Mouse (Mus musculus): ENCODE measurements at regions not wholly inside any gene's neighbourhood (a gene's known extent, or its start where the extent isn't known, plus 50 kb on each side); places are given as distances from the start of the nearest gene placed in this dataset.

DNA sequence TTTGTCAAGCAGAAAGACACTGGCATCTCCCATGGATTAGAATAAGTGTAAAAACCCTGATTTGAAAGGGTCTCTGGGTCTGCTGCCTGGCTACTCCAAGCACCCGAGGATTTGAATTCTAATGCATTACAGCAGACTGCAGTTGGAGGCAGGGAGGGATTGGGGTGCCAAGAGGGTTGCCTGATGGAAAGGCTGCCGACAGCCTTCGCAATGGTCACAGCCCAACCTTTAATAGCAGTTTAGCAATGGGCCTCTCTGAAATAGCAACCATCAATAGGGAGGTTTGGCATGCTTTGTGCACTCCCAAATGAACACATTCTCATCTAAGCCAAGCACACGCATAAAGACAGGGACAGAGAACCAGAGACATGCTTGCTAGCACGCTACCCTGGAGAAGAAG is 454.8 kb downstream of the Prim2 start:
- Histone ChIP-seq H3K4me1 (ENCODE audit: control insufficient read depth, insufficient read depth, low read length) (no peaks in the 10 kb centered on the region), H3K27me3 (ENCODE audit: control insufficient read depth, insufficient read depth, low read length) (no peaks in the 10 kb centered on the region), H3K27ac (replicated peaks; ENCODE audit: low read depth, low read length) (no peak overlapping the region), H3K36me3 (ENCODE audit: control insufficient read depth, insufficient read depth, low read length) (no peaks in the 10 kb centered on the region), H3K9me3 (ENCODE audit: control insufficient read depth, low read length) (no peaks in the 10 kb centered on the region), H3K4me3 (ENCODE audit: low read depth, low read length) (no peak overlapping the region), H3K9ac (ENCODE audit: low read length) (no peak overlapping the region), H3K4me2 (ENCODE audit: low read depth, severe bottlenecking) (no peak overlapping the region)
- DNase-seq (ENCODE audit: low spot score): no peak
- no peak for ATAC-seq (ENCODE audit: insufficient number of reproducible peaks, low FRiP score, low TSS enrichment, low read depth)
- WGBS: 78% methylated on average over 5 of the region's 5 CpGs

- no peak overlapping the region for H3K4me2 ChIP-seq (ENCODE audit: low read depth, severe bottlenecking)
- H3K27me3 ChIP-seq (ENCODE audit: control insufficient read depth, insufficient read depth, low read length): no peaks in the 10 kb centered on the region
- no peak for ATAC-seq (ENCODE audit: insufficient number of reproducible peaks, low FRiP score, low TSS enrichment, low read depth)
- H3K9me3 ChIP-seq (ENCODE audit: control insufficient read depth, low read length): no peaks in the 10 kb centered on the region
- 83% methylated on average over 1 of the region's 1 CpGs for WGBS
- H3K4me1 ChIP-seq (ENCODE audit: control insufficient read depth, insufficient read depth, low read length): no peaks in the 10 kb centered on the region
- no peak overlapping the region for H3K4me3 ChIP-seq (ENCODE audit: low read depth, low read length)
- H3K36me3 ChIP-seq (ENCODE audit: control insufficient read depth, insufficient read depth, low read length): no peaks in the 10 kb centered on the region
- DNase-seq (ENCODE audit: low spot score): no peak
- H3K27ac ChIP-seq (replicated peaks; ENCODE audit: low read depth, low read length): no peak overlapping the region
- no peak overlapping the region for H3K9ac ChIP-seq (ENCODE audit: low read length)
Observed at GRCm38 (mm10) chr1:33214394-33214793, 455.2 kb downstream of the Prim2 start.

GRCm38 (mm10) chr1:33201571-33202189 is 467.9 kb downstream of the Prim2 start:
- ATAC-seq (ENCODE audit: insufficient number of reproducible peaks, low FRiP score, low TSS enrichment, low read depth) (no peak), DNase-seq (ENCODE audit: low spot score) (no peak)

DNA sequence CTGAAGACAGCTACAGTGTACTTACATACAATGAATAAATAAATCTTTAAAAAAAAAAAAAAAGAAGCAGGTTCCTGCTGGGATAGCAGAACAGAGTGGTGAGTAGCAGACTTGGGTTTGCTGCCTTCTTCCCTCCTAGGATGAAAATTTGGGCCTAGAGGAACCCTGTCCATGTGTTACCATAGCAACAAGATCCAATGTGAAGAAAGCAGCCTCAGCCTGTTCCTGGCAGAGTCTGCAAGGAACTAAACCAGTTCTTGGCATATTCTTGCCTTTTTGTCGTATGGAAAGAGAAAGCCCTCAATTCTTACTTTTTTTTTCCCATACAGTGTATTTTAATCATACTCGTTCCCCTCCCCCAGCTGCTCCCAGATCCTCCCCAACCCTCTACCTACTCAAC is 474.5 kb downstream of the Prim2 start:
- no peak overlapping the region for H3K4me2 ChIP-seq (ENCODE audit: low read depth, severe bottlenecking)
- H3K9ac ChIP-seq (ENCODE audit: low read length): no peak overlapping the region
- no peaks in the 10 kb centered on the region for H3K27me3 ChIP-seq (ENCODE audit: control insufficient read depth, insufficient read depth, low read length)
- H3K4me1 ChIP-seq (ENCODE audit: control insufficient read depth, insufficient read depth, low read length): no peaks in the 10 kb centered on the region
- H3K36me3 ChIP-seq (ENCODE audit: control insufficient read depth, insufficient read depth, low read length): no peaks in the 10 kb centered on the region
- H3K27ac ChIP-seq (replicated peaks; ENCODE audit: low read depth, low read length): no peak overlapping the region
- DNase-seq (ENCODE audit: low spot score) (no peak), ATAC-seq (ENCODE audit: insufficient number of reproducible peaks, low FRiP score, low TSS enrichment, low read depth) (no peak)
- H3K4me3 ChIP-seq (ENCODE audit: low read depth, low read length): no peak overlapping the region
- 92% methylated on average over 2 of the region's 2 CpGs for WGBS
- no peaks in the 10 kb centered on the region for H3K9me3 ChIP-seq (ENCODE audit: control insufficient read depth, low read length)

More at GRCm38 (mm10) chr1:33201571-33202189, 467.9 kb downstream of the Prim2 start:
- Histone ChIP-seq H3K9me3 (ENCODE audit: control insufficient read depth, low read length) (no peaks in the 10 kb centered on the region), H3K4me2 (ENCODE audit: low read depth, severe bottlenecking) (no peak overlapping the region), H3K36me3 (ENCODE audit: control insufficient read depth, insufficient read depth, low read length) (no peaks in the 10 kb centered on the region), H3K4me1 (ENCODE audit: control insufficient read depth, insufficient read depth, low read length) (no peaks in the 10 kb centered on the region), H3K9ac (ENCODE audit: low read length) (no peak overlapping the region), H3K4me3 (ENCODE audit: low read depth, low read length) (no peak overlapping the region), H3K27me3 (ENCODE audit: control insufficient read depth, insufficient read depth, low read length) (no peaks in the 10 kb centered on the region), H3K27ac (replicated peaks; ENCODE audit: low read depth, low read length) (no peak overlapping the region)
- WGBS: 36% methylated on average over 6 of the region's 6 CpGs

DNA sequence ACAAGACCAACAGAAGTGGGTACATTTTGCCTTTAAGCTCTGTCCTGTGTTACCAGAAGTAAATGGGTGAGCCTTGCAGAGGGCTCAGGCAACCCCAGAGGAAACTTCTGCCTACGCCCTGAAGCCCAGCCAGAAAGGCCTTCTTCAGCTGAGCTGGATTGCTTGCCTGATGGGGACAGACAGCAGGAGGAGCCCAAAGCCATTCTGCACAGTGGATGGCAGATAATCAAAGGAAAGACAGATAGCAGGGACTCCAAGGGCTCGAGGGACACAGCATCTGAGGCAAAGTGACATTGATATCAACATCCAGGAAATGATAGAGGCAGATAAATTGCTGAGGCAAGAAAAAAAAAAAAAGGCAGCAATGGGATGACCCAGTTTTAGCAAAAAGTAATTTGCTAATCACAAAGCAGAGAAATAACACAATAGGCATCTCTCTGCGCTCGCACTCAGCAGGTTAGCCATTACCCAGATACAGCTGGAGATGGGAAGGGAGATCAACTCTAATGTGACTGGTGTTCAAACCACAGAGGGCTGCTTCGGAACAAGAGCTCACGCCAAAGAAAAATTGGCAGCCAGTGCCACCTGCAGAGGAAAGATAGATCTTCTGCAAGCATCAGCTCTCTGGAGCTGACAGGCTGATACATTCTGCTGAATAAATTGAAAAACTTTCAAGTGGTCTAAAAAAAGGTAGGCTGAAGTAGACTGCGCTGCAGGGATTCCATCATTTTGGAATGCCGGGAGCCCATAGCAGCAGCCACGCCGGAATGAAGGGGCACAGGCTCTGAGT is 494.8 kb downstream of the Prim2 start:
- H3K9ac ChIP-seq (ENCODE audit: low read length): no peak overlapping the region
- H3K4me2 ChIP-seq (ENCODE audit: low read depth, severe bottlenecking): no peak overlapping the region
- H3K4me1 ChIP-seq (ENCODE audit: control insufficient read depth, insufficient read depth, low read length): no peaks in the 10 kb centered on the region
- no peak for DNase-seq (ENCODE audit: low spot score)
- ATAC-seq (ENCODE audit: insufficient number of reproducible peaks, low FRiP score, low TSS enrichment, low read depth): no peak
- no peaks in the 10 kb centered on the region for H3K27me3 ChIP-seq (ENCODE audit: control insufficient read depth, insufficient read depth, low read length)
- WGBS: 77% methylated on average over 10 of the region's 10 CpGs
- H3K27ac ChIP-seq (replicated peaks; ENCODE audit: low read depth, low read length): no peak overlapping the region
- no peaks in the 10 kb centered on the region for H3K36me3 ChIP-seq (ENCODE audit: control insufficient read depth, insufficient read depth, low read length)
- no peaks in the 10 kb centered on the region for H3K9me3 ChIP-seq (ENCODE audit: control insufficient read depth, low read length)
- no peak overlapping the region for H3K4me3 ChIP-seq (ENCODE audit: low read depth, low read length)

GRCm38 (mm10) chr1:33136991-33137390 is 532.6 kb downstream of the Prim2 start:
- WGBS: 61% methylated on average over 7 of the region's 7 CpGs
- no peak for DNase-seq (ENCODE audit: low spot score)
- no peaks in the 10 kb centered on the region for H3K9me3 ChIP-seq (ENCODE audit: control insufficient read depth, low read length)

GRCm38 (mm10) chr1:33130351-33130750 is 539.2 kb downstream of the Prim2 start:
- no peaks in the 10 kb centered on the region for H3K27me3 ChIP-seq (ENCODE audit: control insufficient read depth, insufficient read depth, low read length)
- 90% methylated on average over 1 of the region's 1 CpGs for WGBS
- H3K9me3 ChIP-seq (ENCODE audit: control insufficient read depth, low read length): no peaks in the 10 kb centered on the region
- no peak overlapping the region for H3K27ac ChIP-seq (replicated peaks; ENCODE audit: low read depth, low read length)
- DNase-seq (ENCODE audit: low spot score) (no peak), ATAC-seq (ENCODE audit: insufficient number of reproducible peaks, low FRiP score, low TSS enrichment, low read depth) (no peak)
- H3K4me1 ChIP-seq (ENCODE audit: control insufficient read depth, insufficient read depth, low read length): no peaks in the 10 kb centered on the region
- H3K4me2 ChIP-seq (ENCODE audit: low read depth, severe bottlenecking): no peak overlapping the region
- H3K4me3 ChIP-seq (ENCODE audit: low read depth, low read length): no peak overlapping the region
- H3K36me3 ChIP-seq (ENCODE audit: control insufficient read depth, insufficient read depth, low read length): no peaks in the 10 kb centered on the region
- H3K9ac ChIP-seq (ENCODE audit: low read length): no peak overlapping the region

More at GRCm38 (mm10) chr1:33136991-33137390, 532.6 kb downstream of the Prim2 start:
- H3K4me3 ChIP-seq (ENCODE audit: low read depth, low read length): no peak overlapping the region
- no peak overlapping the region for H3K4me2 ChIP-seq (ENCODE audit: low read depth, severe bottlenecking)
- no peak overlapping the region for H3K27ac ChIP-seq (replicated peaks; ENCODE audit: low read depth, low read length)
- ATAC-seq (ENCODE audit: insufficient number of reproducible peaks, low FRiP score, low TSS enrichment, low read depth): no peak
- H3K36me3 ChIP-seq (ENCODE audit: control insufficient read depth, insufficient read depth, low read length): no peaks in the 10 kb centered on the region
- no peaks in the 10 kb centered on the region for H3K27me3 ChIP-seq (ENCODE audit: control insufficient read depth, insufficient read depth, low read length)
- H3K9ac ChIP-seq (ENCODE audit: low read length): no peak overlapping the region
- H3K4me1 ChIP-seq (ENCODE audit: control insufficient read depth, insufficient read depth, low read length): no peaks in the 10 kb centered on the region

DNA sequence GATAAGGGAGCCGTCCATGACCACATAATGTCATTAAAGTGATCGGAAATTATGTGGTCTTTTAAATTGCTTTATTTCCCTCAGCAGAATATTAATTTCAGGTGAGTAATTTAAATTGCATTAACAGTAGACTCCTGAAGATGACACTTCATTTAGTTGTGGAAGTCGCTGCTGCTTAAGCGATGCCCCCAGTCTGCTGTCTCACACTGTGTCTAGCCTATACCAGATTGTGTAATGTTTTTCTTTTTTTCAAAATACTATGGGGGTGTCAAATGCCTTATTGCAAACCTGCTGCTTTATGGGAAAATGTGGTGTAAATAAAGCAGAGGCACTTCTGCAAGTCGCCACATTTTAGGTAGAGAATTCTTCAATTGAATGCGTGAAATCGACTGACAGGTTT is 544.5 kb downstream of the Prim2 start:
- whole genome bisulfite sequencing: 88% methylated on average over 7 of the region's 7 CpGs
- Histone ChIP-seq H3K27ac (replicated peaks; ENCODE audit: low read depth, low read length) (no peak overlapping the region), H3K9ac (ENCODE audit: low read length) (no peak overlapping the region)

More for the DNA sequence above, 544.5 kb downstream of the Prim2 start:
- Histone ChIP-seq H3K36me3 (ENCODE audit: control insufficient read depth, insufficient read depth, low read length) (no peaks in the 10 kb centered on the region), H3K27me3 (ENCODE audit: control insufficient read depth, insufficient read depth, low read length) (no peaks in the 10 kb centered on the region), H3K9me3 (ENCODE audit: control insufficient read depth, low read length) (no peaks in the 10 kb centered on the region), H3K4me3 (ENCODE audit: low read depth, low read length) (no peak overlapping the region), H3K4me1 (ENCODE audit: control insufficient read depth, insufficient read depth, low read length) (no peaks in the 10 kb centered on the region), H3K4me2 (ENCODE audit: low read depth, severe bottlenecking) (no peak overlapping the region)
- no peak for DNase-seq (ENCODE audit: low spot score)
- no peak for ATAC-seq (ENCODE audit: insufficient number of reproducible peaks, low FRiP score, low TSS enrichment, low read depth)
